Comparison of ENCODE assay signal across 31 mouse cellular contexts in the genomic region with DNA sequence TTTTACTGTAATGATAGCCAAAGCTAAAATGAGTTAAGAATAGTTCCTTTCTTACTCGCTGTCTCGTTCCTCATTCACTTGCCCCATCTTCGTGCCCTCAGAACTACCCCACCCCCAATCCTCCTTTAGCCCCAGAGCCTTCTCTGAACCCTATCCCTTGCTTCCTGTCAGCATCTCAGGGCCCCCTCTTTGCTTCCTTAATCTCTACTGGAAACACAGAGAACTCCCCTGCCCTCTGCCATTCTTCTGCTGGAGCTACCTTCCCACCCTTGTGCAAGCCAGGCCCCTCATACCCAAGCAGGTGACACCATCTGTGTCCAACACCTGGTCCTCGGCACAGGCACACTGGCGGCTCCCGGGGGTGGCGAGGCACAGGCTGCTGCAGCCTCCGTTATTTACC. TPM values are rescaled to one million over a fixed set of nuclear protein-coding genes. Genes with fewer than 3 reads are reported as not detected.
A peak's percentile ranks its signal among the peaks of the same experiment; 100 is the strongest.
DNase-seq lines count a peak whose midpoint lies in the region; ATAC-seq and TF ChIP-seq lines count a peak whose summit lies in the region.
"Had no signal": no experiment of that assay in that cellular context is flagged by ENCODE, and none has a peak within 500 bp of the region (broad histone marks: within the 10 kb centered on the region; RNA-seq: fewer than 3 reads in every experiment).

No protein-coding gene starts in this region.

- H3K4me2 ChIP-seq in stomach, postnatal 0 days (replicated peaks; ENCODE audit: low read depth) = no peak overlapping the region
- H3K4me2 ChIP-seq: embryonic facial prominence, embryonic 13.5 days; forebrain, embryonic 15.5 days; hindbrain, embryonic 15.5 days; kidney, embryonic 15.5 days; liver, embryonic 13.5 days; lung, embryonic 14.5 days; midbrain, embryonic 12.5 days; neural tube, embryonic 15.5 days had no signal

- H3K9ac ChIP-seq in stomach, postnatal 0 days (ENCODE audit: low read length) = no peak overlapping the region
- H3K9ac ChIP-seq: embryonic facial prominence, embryonic 13.5 days; forebrain, embryonic 15.5 days; hindbrain, embryonic 15.5 days; kidney, embryonic 15.5 days; liver, embryonic 13.5 days; lung, embryonic 14.5 days; midbrain, embryonic 12.5 days; neural tube, embryonic 15.5 days had no signal

- H3K27me3 ChIP-seq in E14TG2a.4 (ENCODE audit: insufficient read depth, low read length) = peaks cover 4% of the 10 kb centered on the region
- H3K27me3 ChIP-seq in stomach, postnatal 0 days (ENCODE audit: control insufficient read depth, insufficient read depth, low read length) = no peaks in the 10 kb centered on the region
- H3K27me3 ChIP-seq: embryonic facial prominence, embryonic 13.5 days; forebrain, embryonic 15.5 days; hindbrain, embryonic 15.5 days; kidney, embryonic 15.5 days; liver, embryonic 13.5 days; midbrain, embryonic 12.5 days; neural tube, embryonic 15.5 days had no signal

- H3K27ac ChIP-seq in brown adipose tissue, adult 24 weeks (replicated peaks; ENCODE audit: low read depth, low read length) = 0 out of 2 replicates have a peak overlapping the region, but pooled peaks have one; percentile 15
- no peak overlapping the region for H3K27ac ChIP-seq in stomach, postnatal 0 days (replicated peaks)
- H3K27ac ChIP-seq: embryonic facial prominence, embryonic 13.5 days; forebrain, embryonic 10.5 days; forebrain, embryonic 15.5 days; gastrocnemius, adult 2 months; hindbrain, embryonic 10.5 days; hindbrain, embryonic 15.5 days; kidney, embryonic 15.5 days; liver, embryonic 13.5 days; midbrain, embryonic 12.5 days; neural tube, embryonic 15.5 days had no signal

- ATAC-seq in megakaryocyte progenitor cell, adult 5-6 weeks (replicated peaks; ENCODE audit: poor library complexity) = peak; percentile 45
- no peak for ATAC-seq in stomach, postnatal 0 days (ENCODE audit: low FRiP score, low TSS enrichment)
- no peak for ATAC-seq in CD4-positive, CD25-positive, alpha-beta regulatory T cell, adult 4 months
- ATAC-seq: forebrain, embryonic 15.5 days; inflammation-experienced regulatory T-cells, adult 6 months had no signal

- 84% methylated on average over 8 of the region's 8 CpGs for WGBS in stomach, postnatal 0 days

- H3K9me3 ChIP-seq in E14TG2a.4 (ENCODE audit: low read length) = no peaks in the 10 kb centered on the region
- no peaks in the 10 kb centered on the region for H3K9me3 ChIP-seq in stomach, postnatal 0 days (ENCODE audit: control insufficient read depth, low read length)
- H3K9me3 ChIP-seq: embryonic facial prominence, embryonic 13.5 days; forebrain, embryonic 10.5 days; forebrain, embryonic 15.5 days; hindbrain, embryonic 10.5 days; hindbrain, embryonic 15.5 days; kidney, embryonic 15.5 days; liver, embryonic 13.5 days; megakaryocyte, embryonic 14.5 days; midbrain, embryonic 12.5 days; neural tube, embryonic 15.5 days had no signal

- peak; percentile 9 for DNase-seq in A20 (ENCODE audit: low read depth, low spot score)
- no peak for DNase-seq in stomach, postnatal 0 days (ENCODE audit: low spot score)
- DNase-seq: adrenal gland, postnatal 14 days; cerebellum, adult 11-12 months; cerebellum, adult 9-11 months; gastrocnemius, adult 2 months; gastrocnemius, postnatal 36 days; heart, postnatal 14 days; kidney, adult 18-20 months; kidney, postnatal 36 days; layer of hippocampus, postnatal 36 days; left cerebral cortex, postnatal 4 days; liver, embryonic 13.5 days; lung, embryonic 14.5 days; lung, postnatal 14 days; retina, postnatal 1 day; right cerebral cortex, postnatal 14 days had no signal

- no peak for TF ChIP-seq CTCF in E14TG2a.4 (conservative IDR thresholded peaks at IDR 0.05; ENCODE audit: low read length)
- TF ChIP-seq CTCF in stomach, postnatal 0 days (IDR thresholded peaks at IDR 0.05; ENCODE audit: low read depth) = no peak

- peaks cover 95% of the 10 kb centered on the region for H3K4me1 ChIP-seq in E14TG2a.4 (replicated peaks; ENCODE audit: low read depth, low read length)
- H3K4me1 ChIP-seq in brown adipose tissue, adult 24 weeks (ENCODE audit: control insufficient read depth, insufficient read depth, insufficient read length, low read length) = 0 out of 2 replicates have a peak, but pooled peaks cover 2% of the 10 kb centered on the region
- H3K4me1 ChIP-seq in stomach, postnatal 0 days (replicated peaks; ENCODE audit: control insufficient read depth, insufficient read depth) = no peaks in the 10 kb centered on the region
- H3K4me1 ChIP-seq: embryonic facial prominence, embryonic 13.5 days; forebrain, embryonic 15.5 days; midbrain, embryonic 12.5 days had no signal

- H3K36me3 ChIP-seq in E14TG2a.4 (ENCODE audit: insufficient read depth, low read length) = peaks cover 36% of the 10 kb centered on the region
- H3K36me3 ChIP-seq in stomach, postnatal 0 days (ENCODE audit: control insufficient read depth, insufficient read depth, low read length) = peaks cover 28% of the 10 kb centered on the region

- H3K4me3 ChIP-seq in E14TG2a.4 (replicated peaks; ENCODE audit: low read length) = peak overlapping the region; percentile 60
- H3K4me3 ChIP-seq in brown adipose tissue, adult 24 weeks (ENCODE audit: insufficient read depth, low read depth, low read length) = no peak overlapping the region
- H3K4me3 ChIP-seq in stomach, postnatal 0 days (ENCODE audit: low read depth, low read length) = no peak overlapping the region
- H3K4me3 ChIP-seq: embryonic facial prominence, embryonic 13.5 days; forebrain, embryonic 10.5 days; forebrain, embryonic 15.5 days; gastrocnemius, adult 2 months; hindbrain, embryonic 10.5 days; hindbrain, embryonic 15.5 days; kidney, embryonic 15.5 days; liver, embryonic 13.5 days; megakaryocyte, embryonic 14.5 days; midbrain, embryonic 12.5 days; neural tube, embryonic 15.5 days had no signal

- no peak for TF ChIP-seq EP300 in stomach, postnatal 0 days (optimal IDR thresholded peaks at IDR 0.05)

RNA-seq across cellular contexts. Expression of gene Lrp1, which starts 33.2 kb away (rescaled TPM):
- 43.8 and 47.2 TPM in 2 replicates for polyA plus RNA-seq in brown adipose tissue, adult 24 weeks (2012; ENCODE audit: insufficient read depth, insufficient read length, missing spikeins)
- total RNA-seq in megakaryocyte progenitor cell, adult 5-6 weeks (2015) = 9.8 and 10.0 TPM in 2 replicates
- total RNA-seq in megakaryocyte progenitor cell, adult 5-6 weeks (2017) = 4.5 and 7.3 TPM in 2 replicates
- 32.7 and 37.4 TPM in 2 replicates for polyA plus RNA-seq in stomach, postnatal 0 days (2015; fragmentation: Nextera tagmentation; extraction: Ambion mirVana)
- polyA plus RNA-seq in CD4-positive, CD25-positive, alpha-beta regulatory T cell, adult 4 months (2017; shearing (Covaris generic)) = under 1 TPM; 0.30 to 0.96 TPM

RNA-seq across cellular contexts. Expression of gene Nxph4, which starts 53.4 kb away (rescaled TPM):
- polyA plus RNA-seq in brown adipose tissue, adult 24 weeks (2012; ENCODE audit: insufficient read depth, insufficient read length, missing spikeins) = not detected in 2 replicates
- not detected in 2 replicates for total RNA-seq in megakaryocyte progenitor cell, adult 5-6 weeks (2015)
- not detected in 2 replicates for total RNA-seq in megakaryocyte progenitor cell, adult 5-6 weeks (2017)
- polyA plus RNA-seq in stomach, postnatal 0 days (2015; fragmentation: Nextera tagmentation; extraction: Ambion mirVana) = 2.7 and 4.0 TPM in 2 replicates
- polyA plus RNA-seq in CD4-positive, CD25-positive, alpha-beta regulatory T cell, adult 4 months (2017; shearing (Covaris generic)) = not detected
- polyA plus RNA-seq: inflammation-experienced regulatory T-cells, adult 6 months had no signal

RNA-seq across cellular contexts. Expression of gene Stat6, which starts 55.0 kb away (rescaled TPM):
- 24.7 and 28.8 TPM in 2 replicates for polyA plus RNA-seq in brown adipose tissue, adult 24 weeks (2012; ENCODE audit: insufficient read depth, insufficient read length, missing spikeins)
- 27.3 and 29.6 TPM in 2 replicates for total RNA-seq in megakaryocyte progenitor cell, adult 5-6 weeks (2015)
- 38.9 and 42.7 TPM in 2 replicates for total RNA-seq in megakaryocyte progenitor cell, adult 5-6 weeks (2017)
- polyA plus RNA-seq in stomach, postnatal 0 days (2015; fragmentation: Nextera tagmentation; extraction: Ambion mirVana) = 31.4 and 34.6 TPM in 2 replicates
- 100 to 1,000 TPM; 173 to 320 TPM for polyA plus RNA-seq in CD4-positive, CD25-positive, alpha-beta regulatory T cell, adult 4 months (2017; shearing (Covaris generic))

Comparison
In these comparisons a context has a peak if more than half of its experiments do, and no peak if none do; other contexts are left out.
1. RNA of gene Lrp1, which starts 33.2 kb away (polyA plus RNA-seq): 43.8 to 47.2 TPM in brown adipose tissue, adult 24 weeks and 32.7 to 37.4 TPM in stomach, postnatal 0 days; 0.30 to 0.96 TPM in CD4-positive, CD25-positive, alpha-beta regulatory T cell, adult 4 months; every median in the first group is over 10 times any median in the second.